Mouse (Mus musculus): Measurements from ENCODE around the gene Btbd35f19.
"Not testable (repeated sequence)": the region's sequence is repeated elsewhere in the genome, so short reads cannot be mapped to it uniquely, and the experiment has no call there.

Gene Btbd35f19

GRCm38 (mm10) chrX:31383818-31384217 lies at the start of gene Btbd35f19:
Btbd35f19 (minus strand) TSS chrX:31383918.
- not testable (repeated sequence) for DNase-seq (ENCODE audit: low read depth, low spot score)

DNA sequence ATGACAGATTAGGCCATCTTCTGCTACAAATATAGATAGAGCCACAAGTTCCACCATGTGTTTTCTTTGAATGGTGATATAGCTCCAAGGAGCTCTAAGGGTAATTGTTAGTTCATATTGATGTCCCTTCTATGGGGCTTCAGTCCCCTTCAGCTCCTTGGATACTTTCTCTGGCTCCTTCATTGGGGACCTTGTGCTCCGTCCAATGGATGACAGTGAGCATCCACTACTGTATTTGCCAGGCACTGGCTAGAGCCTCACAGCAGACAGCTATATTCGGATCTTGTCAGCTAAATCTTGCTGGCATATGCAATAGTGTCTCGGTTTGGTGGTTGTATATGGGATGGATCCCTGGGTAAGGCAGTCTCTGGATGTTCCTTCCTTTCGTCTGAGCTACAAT lies 41.8 kb downstream of the Btbd35f19 start:
- not testable (repeated sequence) for DNase-seq (ENCODE audit: low read depth, low spot score)

- not testable (repeated sequence) for DNase-seq (ENCODE audit: low read depth, low spot score)
These were observed 47.6 kb downstream of the Btbd35f19 start, which contains the start of gene Btbd35f26 for GRCm38 (mm10) chrX:31336154-31336553. Btbd35f26 (plus strand) TSS chrX:31336454.
